Mouse (Mus musculus): ENCODE data around the gene Commd3. TPM values are rescaled to one million over a fixed set of nuclear protein-coding genes. Genes with fewer than 3 reads are reported as not detected.
A peak's percentile ranks its signal among the peaks of the same experiment; 100 is the strongest.

Commd3 gene
- polyA plus RNA-seq, 1 experiment from 2014 or later, result 291 TPM

DNA sequence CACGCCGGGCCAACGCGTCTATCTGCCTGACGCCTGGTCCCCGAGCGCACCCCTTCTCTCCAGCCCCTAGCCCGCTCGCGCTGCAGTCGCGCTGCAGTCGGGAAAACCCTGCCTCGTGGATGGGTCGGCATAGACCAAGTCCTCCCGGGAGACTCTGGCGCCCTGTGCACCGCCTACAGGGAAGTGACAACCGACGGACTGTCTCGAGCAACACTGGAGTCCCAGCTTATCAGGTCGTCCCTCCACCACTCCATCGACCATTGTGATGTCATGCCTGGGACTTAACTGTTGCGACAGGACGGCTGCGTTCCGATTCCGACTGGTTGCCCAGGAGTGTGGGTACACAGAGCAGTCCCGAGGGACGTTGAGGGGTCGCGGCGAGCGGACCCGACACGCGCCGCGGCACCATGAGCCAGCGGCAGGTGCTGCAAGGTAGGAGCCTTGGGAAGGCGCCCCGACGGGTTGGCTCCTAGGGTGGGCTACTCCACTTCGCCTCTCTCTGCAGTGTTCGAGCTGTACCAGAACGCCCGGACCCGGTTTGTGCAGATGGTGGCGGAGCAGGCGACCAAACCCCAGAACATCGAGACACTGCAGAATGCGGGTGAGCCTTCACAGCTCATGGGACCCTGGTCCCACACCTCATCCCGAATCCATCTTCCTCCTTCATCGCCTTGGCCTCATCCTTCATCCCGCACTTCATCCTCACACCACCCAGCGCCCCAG is 26.6 kb downstream of the Commd3 start:
- no peak overlapping the region for H3K9ac ChIP-seq (replicated peaks; ENCODE audit: low read depth, low read length)
- ATAC-seq, result 0 out of 2 replicates have a peak, but pooled peaks have one; percentile 11
- peaks cover 39% of the 10 kb centered on the region for H3K27me3 ChIP-seq (replicated peaks; ENCODE audit: control insufficient read depth, insufficient read depth, low read length)
- under 1% methylated on average over 56 of the region's 56 CpGs for WGBS
- H3K27ac ChIP-seq (ENCODE audit: low read length), result no peak overlapping the region
- peaks cover 21% of the 10 kb centered on the region for H3K4me1 ChIP-seq (replicated peaks; ENCODE audit: control insufficient read depth, insufficient read depth, low read length)
- no peaks in the 10 kb centered on the region for H3K36me3 ChIP-seq (ENCODE audit: control insufficient read depth, insufficient read depth)
- peak overlapping the region; percentile 16; the same call in 1 of the 2 replicates for H3K4me2 ChIP-seq (ENCODE audit: low read length)
- H3K4me3 ChIP-seq (replicated peaks; ENCODE audit: low read length), result peak overlapping the region; percentile 1; the same call in 1 of the 2 replicates
- H3K9me3 ChIP-seq (ENCODE audit: control insufficient read depth, low read length), result no peaks in the 10 kb centered on the region

DNA sequence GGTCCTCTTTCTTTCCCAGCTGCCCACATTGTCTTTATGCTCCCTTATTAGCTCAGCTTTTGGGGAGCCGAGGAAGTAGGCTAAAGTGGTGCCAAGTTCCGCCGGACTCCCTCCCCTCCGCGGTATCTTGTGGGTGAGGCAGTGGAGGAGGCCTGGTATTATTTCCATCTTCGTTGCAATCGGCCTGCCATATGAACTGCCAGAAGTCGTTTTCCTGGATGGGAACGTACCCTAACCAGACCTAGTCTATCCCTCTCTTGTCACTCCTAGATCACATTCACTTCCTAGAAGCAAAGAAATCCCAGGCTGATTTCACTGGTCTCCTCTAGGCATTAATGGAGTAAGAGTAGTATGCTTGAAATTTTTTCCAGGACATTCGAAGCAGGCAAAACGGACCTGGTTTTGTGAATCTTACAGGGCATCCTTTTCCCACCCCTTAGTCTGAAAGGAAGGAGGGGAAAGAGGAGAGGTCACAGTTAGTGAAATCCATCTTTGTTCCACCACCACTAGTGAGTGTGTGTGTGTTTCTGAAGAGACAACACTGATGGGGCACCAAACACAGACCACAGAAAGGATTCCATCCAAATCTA is 27.3 kb downstream of the Commd3 start:
- Histone ChIP-seq H3K27me3 (replicated peaks; ENCODE audit: control insufficient read depth, insufficient read depth, low read length) (peaks cover 43% of the 10 kb centered on the region), H3K4me2 (ENCODE audit: low read length) (no peak overlapping the region), H3K9me3 (ENCODE audit: control insufficient read depth, low read length) (no peaks in the 10 kb centered on the region), H3K9ac (replicated peaks; ENCODE audit: low read depth, low read length) (no peak overlapping the region), H3K4me3 (replicated peaks; ENCODE audit: low read length) (no peak overlapping the region), H3K4me1 (replicated peaks; ENCODE audit: control insufficient read depth, insufficient read depth, low read length) (peaks cover 14% of the 10 kb centered on the region), H3K27ac (ENCODE audit: low read length) (no peak overlapping the region), H3K36me3 (ENCODE audit: control insufficient read depth, insufficient read depth) (no peaks in the 10 kb centered on the region)
- no peak for ATAC-seq
- WGBS, result 2% methylated on average over 11 of the region's 11 CpGs

DNA sequence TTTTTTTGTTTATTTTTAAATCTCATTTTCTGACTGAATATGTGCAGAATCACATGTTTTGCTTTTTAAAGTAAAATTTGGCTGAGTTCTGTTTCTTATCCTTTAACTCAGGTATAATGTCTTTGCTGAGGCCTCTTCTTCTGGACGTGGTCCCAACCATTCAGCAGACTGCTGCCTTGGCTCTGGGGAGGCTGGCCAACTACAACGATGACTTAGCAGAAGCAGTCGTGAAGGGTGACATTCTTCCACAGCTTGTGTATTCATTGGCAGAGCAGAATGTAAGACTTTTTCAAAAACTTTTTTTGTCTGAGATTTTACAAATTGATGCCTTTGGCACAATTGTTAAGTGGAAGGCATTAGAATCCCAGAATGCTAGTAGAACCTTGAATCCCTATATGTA is 38.2 kb downstream of the Commd3 start:
- no peaks in the 10 kb centered on the region for H3K36me3 ChIP-seq (ENCODE audit: control insufficient read depth, insufficient read depth)
- H3K27ac ChIP-seq (ENCODE audit: low read length), result no peak overlapping the region
- no peak overlapping the region for H3K9ac ChIP-seq (replicated peaks; ENCODE audit: low read depth, low read length)
- H3K4me1 ChIP-seq (replicated peaks; ENCODE audit: control insufficient read depth, insufficient read depth, low read length), result no peaks in the 10 kb centered on the region
- H3K4me2 ChIP-seq (ENCODE audit: low read length), result no peak overlapping the region
- no peak for ATAC-seq
- 59% methylated on average over 3 of the region's 3 CpGs for WGBS
- H3K4me3 ChIP-seq (replicated peaks; ENCODE audit: low read length), result no peak overlapping the region
- no peaks in the 10 kb centered on the region; the same call in 1 of the 2 replicates for H3K27me3 ChIP-seq (replicated peaks; ENCODE audit: control insufficient read depth, insufficient read depth, low read length)
- H3K9me3 ChIP-seq (ENCODE audit: control insufficient read depth, low read length), result no peaks in the 10 kb centered on the region

DNA sequence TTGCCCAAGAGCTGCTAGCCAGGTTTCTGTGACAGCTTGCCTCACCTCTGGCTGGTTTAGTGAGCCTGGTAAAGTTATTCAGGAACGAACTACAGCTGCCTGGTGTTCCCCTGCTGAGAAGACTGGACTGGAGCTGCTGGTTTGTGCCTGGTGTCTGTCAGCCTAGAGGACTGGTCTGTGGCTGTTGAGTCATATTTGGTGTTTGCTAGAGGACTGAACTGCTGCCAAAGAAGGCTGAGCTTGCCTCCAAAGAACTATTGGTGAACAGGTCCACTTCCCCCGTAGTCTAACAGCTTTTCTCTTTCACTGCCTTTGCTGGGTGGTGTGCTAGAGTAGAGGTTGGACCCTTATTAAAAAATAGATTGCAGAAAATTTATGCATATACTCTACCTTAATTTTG is 40.9 kb downstream of the Commd3 start:
- Histone ChIP-seq H3K27ac (ENCODE audit: low read length) (no peak overlapping the region), H3K4me3 (replicated peaks; ENCODE audit: low read length) (no peak overlapping the region), H3K27me3 (replicated peaks; ENCODE audit: control insufficient read depth, insufficient read depth, low read length) (no peaks in the 10 kb centered on the region), H3K36me3 (ENCODE audit: control insufficient read depth, insufficient read depth) (no peaks in the 10 kb centered on the region), H3K9ac (replicated peaks; ENCODE audit: low read depth, low read length) (no peak overlapping the region), H3K4me2 (ENCODE audit: low read length) (no peak overlapping the region), H3K4me1 (replicated peaks; ENCODE audit: control insufficient read depth, insufficient read depth, low read length) (no peaks in the 10 kb centered on the region), H3K9me3 (ENCODE audit: control insufficient read depth, low read length) (no peaks in the 10 kb centered on the region)
- 58% methylated on average over 2 of the region's 2 CpGs for WGBS
- ATAC-seq, result no peak

DNA sequence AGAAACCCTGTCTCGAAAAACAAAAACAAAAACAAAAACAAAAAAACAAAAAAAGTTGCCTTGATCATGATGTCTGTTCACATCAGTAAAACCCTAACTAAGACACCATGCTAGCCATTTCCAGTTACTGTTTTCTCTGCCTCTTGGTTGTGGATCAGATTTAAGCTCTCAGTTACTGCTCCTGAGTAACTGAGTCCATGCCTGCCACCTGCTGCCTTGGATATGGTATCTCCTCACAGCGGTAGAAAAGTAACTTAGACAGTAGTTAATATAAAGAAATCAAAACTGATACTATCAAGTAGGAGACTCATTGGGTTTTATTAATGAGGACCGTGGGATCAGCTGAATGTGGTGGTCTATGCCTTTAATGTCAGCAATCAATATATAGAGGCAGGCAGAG is 42.2 kb downstream of the Commd3 start:
- WGBS, result 79% methylated on average over 3 of the region's 3 CpGs
- Histone ChIP-seq H3K9me3 (ENCODE audit: control insufficient read depth, low read length) (no peaks in the 10 kb centered on the region), H3K9ac (replicated peaks; ENCODE audit: low read depth, low read length) (no peak overlapping the region), H3K36me3 (ENCODE audit: control insufficient read depth, insufficient read depth) (no peaks in the 10 kb centered on the region), H3K27ac (ENCODE audit: low read length) (no peak overlapping the region), H3K4me1 (replicated peaks; ENCODE audit: control insufficient read depth, insufficient read depth, low read length) (no peaks in the 10 kb centered on the region), H3K27me3 (replicated peaks; ENCODE audit: control insufficient read depth, insufficient read depth, low read length) (peaks cover 2% of the 10 kb centered on the region; the same call in 1 of the 2 replicates), H3K4me3 (replicated peaks; ENCODE audit: low read length) (no peak overlapping the region), H3K4me2 (ENCODE audit: low read length) (no peak overlapping the region)
- no peak for ATAC-seq

DNA sequence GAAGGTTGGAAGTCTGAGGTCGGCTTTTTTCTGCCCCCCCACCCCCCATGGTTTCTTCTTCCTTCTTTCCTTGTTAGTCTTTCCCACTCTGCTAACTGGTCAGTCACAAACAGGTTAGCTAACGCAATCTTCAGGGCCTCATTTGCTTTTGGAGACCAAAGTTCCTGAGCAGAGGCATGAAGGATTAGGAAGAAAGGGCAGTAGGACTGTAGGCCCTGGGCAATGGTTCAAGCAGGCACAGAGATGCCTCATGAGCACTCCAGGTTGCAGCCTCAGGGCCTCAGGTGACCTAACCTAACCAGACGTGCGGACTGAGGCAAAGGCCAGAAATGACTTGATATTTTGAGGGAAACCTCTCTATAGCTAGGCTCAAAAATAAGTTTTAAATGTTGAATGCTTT is 46.3 kb downstream of the Commd3 start:
- H3K9ac ChIP-seq (replicated peaks; ENCODE audit: low read depth, low read length), result no peak overlapping the region
- ATAC-seq, result no peak
- no peak overlapping the region for H3K4me2 ChIP-seq (ENCODE audit: low read length)
- H3K9me3 ChIP-seq (ENCODE audit: control insufficient read depth, low read length), result no peaks in the 10 kb centered on the region
- H3K27ac ChIP-seq (ENCODE audit: low read length), result no peak overlapping the region
- WGBS, result 85% methylated on average over 4 of the region's 4 CpGs
- H3K27me3 ChIP-seq (replicated peaks; ENCODE audit: control insufficient read depth, insufficient read depth, low read length), result peaks cover 9% of the 10 kb centered on the region
- no peaks in the 10 kb centered on the region for H3K36me3 ChIP-seq (ENCODE audit: control insufficient read depth, insufficient read depth)
- H3K4me1 ChIP-seq (replicated peaks; ENCODE audit: control insufficient read depth, insufficient read depth, low read length), result no peaks in the 10 kb centered on the region
- no peak overlapping the region for H3K4me3 ChIP-seq (replicated peaks; ENCODE audit: low read length)

DNA sequence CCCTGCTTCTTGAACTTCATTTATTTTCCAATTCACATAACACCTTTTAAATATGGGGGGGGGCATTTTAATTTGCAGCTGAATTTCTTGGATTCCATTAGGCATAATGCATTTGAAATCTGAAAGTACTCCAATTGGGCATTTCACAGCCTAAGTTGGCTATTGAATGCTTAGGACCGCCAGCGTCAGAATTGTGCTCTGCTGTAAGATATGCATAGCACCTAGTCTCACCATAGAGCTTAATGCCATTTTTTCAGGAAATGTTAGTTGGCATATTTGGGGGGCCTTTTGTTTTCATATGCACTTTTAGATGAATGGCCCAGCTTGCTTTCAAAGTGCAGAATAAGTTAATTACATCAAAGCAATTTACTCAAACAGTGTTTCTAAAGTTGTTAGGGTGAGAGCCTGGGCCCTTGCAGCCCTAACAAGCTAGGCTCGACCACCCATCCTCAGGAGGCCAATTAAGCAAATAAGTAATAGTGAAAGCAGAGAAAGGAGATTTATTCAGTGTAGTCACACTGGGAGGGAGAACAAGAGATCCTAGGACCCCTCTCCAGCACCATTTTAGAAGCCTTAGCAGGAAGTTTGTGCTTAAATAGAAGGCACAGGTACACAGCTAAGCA is 50.1 kb downstream of the Commd3 start:
- H3K27me3 ChIP-seq (replicated peaks; ENCODE audit: control insufficient read depth, insufficient read depth, low read length), result peaks cover 11% of the 10 kb centered on the region
- H3K9me3 ChIP-seq (ENCODE audit: control insufficient read depth, low read length), result no peaks in the 10 kb centered on the region
- no peaks in the 10 kb centered on the region for H3K36me3 ChIP-seq (ENCODE audit: control insufficient read depth, insufficient read depth)
- no peak overlapping the region for H3K4me2 ChIP-seq (ENCODE audit: low read length)
- H3K9ac ChIP-seq (replicated peaks; ENCODE audit: low read depth, low read length), result no peak overlapping the region
- no peak overlapping the region for H3K4me3 ChIP-seq (replicated peaks; ENCODE audit: low read length)
- H3K27ac ChIP-seq (ENCODE audit: low read length), result no peak overlapping the region
- 18% methylated on average over 3 of the region's 3 CpGs for WGBS
- ATAC-seq, result peak; percentile 75
- no peaks in the 10 kb centered on the region for H3K4me1 ChIP-seq (replicated peaks; ENCODE audit: control insufficient read depth, insufficient read depth, low read length)

DNA sequence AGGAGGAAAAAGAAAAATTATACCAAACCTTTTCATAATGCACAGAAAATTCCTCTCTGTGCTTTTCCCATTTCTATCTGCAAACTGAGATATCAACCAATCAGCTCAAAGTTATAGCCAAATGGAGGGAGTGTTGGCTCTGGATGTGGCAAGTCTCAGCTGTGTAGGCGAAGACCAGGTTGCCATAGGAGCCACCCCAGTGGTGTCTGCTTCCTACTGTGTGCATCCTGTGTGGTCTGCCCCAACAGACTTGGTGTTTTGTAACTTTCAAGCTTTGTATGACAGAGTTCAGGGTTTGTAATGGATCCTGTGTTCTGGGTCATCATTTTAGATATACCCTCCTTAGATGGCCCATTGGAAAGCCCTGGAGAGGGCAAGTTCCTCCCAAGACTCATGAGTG is 52.3 kb downstream of the Commd3 start:
- Histone ChIP-seq H3K27me3 (replicated peaks; ENCODE audit: control insufficient read depth, insufficient read depth, low read length) (peaks cover 9% of the 10 kb centered on the region), H3K27ac (ENCODE audit: low read length) (no peak overlapping the region), H3K36me3 (ENCODE audit: control insufficient read depth, insufficient read depth) (no peaks in the 10 kb centered on the region), H3K9ac (replicated peaks; ENCODE audit: low read depth, low read length) (no peak overlapping the region), H3K4me2 (ENCODE audit: low read length) (no peak overlapping the region), H3K4me3 (replicated peaks; ENCODE audit: low read length) (no peak overlapping the region), H3K4me1 (replicated peaks; ENCODE audit: control insufficient read depth, insufficient read depth, low read length) (no peaks in the 10 kb centered on the region), H3K9me3 (ENCODE audit: control insufficient read depth, low read length) (no peaks in the 10 kb centered on the region)
- ATAC-seq, result no peak
- 88% methylated on average over 1 of the region's 1 CpGs for WGBS

All from forebrain, embryonic 16.5 days (tissue).